Mouse (Mus musculus) cerebellum, adult 11 months (tissue): Measurements from ENCODE around the gene Gm42906.

ENCODE experiments used
- DNase-seq: peaks from one replicate; pipeline ENCODE4 v3.0.0; 2022

The Gm42906 gene

GRCm38 (mm10) chr5:151181288-151181687 lies 246.7 kb downstream of the Gm42906 start:
- DNase-seq = no peak

GRCm38 (mm10) chr5:151180176-151180785 lies 247.7 kb downstream of the Gm42906 start:
- no peak for DNase-seq

GRCm38 (mm10) chr5:151177171-151177570 lies 250.8 kb downstream of the Gm42906 start:
- no peak for DNase-seq

- DNase-seq = no peak
Measured at GRCm38 (mm10) chr5:151175897-151176313, 252.1 kb downstream of the Gm42906 start.

- DNase-seq = no peak
Measured at GRCm38 (mm10) chr5:151174485-151175460, 253.2 kb downstream of the Gm42906 start.

GRCm38 (mm10) chr5:151173774-151174173 lies 254.2 kb downstream of the Gm42906 start:
- DNase-seq = no peak

- DNase-seq = no peak
Measured at GRCm38 (mm10) chr5:151170168-151170750, 257.7 kb downstream of the Gm42906 start.

- no peak for DNase-seq
Measured at GRCm38 (mm10) chr5:151168191-151168590, 259.8 kb downstream of the Gm42906 start.

- DNase-seq = no peak
Measured at GRCm38 (mm10) chr5:151167641-151168040, 260.3 kb downstream of the Gm42906 start.

GRCm38 (mm10) chr5:151166266-151166665 lies 261.7 kb downstream of the Gm42906 start:
- no peak for DNase-seq

GRCm38 (mm10) chr5:151165381-151166016 lies 262.5 kb downstream of the Gm42906 start:
- no peak for DNase-seq

- no peak for DNase-seq
Measured at GRCm38 (mm10) chr5:151164815-151165214, 263.1 kb downstream of the Gm42906 start.

- DNase-seq = no peak
Measured at GRCm38 (mm10) chr5:151162642-151163041, 265.3 kb downstream of the Gm42906 start.

GRCm38 (mm10) chr5:151155247-151155646 lies 272.7 kb downstream of the Gm42906 start:
- no peak for DNase-seq

GRCm38 (mm10) chr5:151154780-151155179 lies 273.2 kb downstream of the Gm42906 start:
- no peak for DNase-seq

GRCm38 (mm10) chr5:151154030-151154429 lies 273.9 kb downstream of the Gm42906 start:
- DNase-seq = no peak

GRCm38 (mm10) chr5:151151549-151151948 lies 276.4 kb downstream of the Gm42906 start:
- DNase-seq = no peak

- DNase-seq = no peak
Measured at GRCm38 (mm10) chr5:151149509-151149908, 278.5 kb downstream of the Gm42906 start.

GRCm38 (mm10) chr5:151148079-151148478 lies 279.9 kb downstream of the Gm42906 start:
- DNase-seq = no peak

GRCm38 (mm10) chr5:151145807-151146206 lies 282.2 kb downstream of the Gm42906 start:
- no peak for DNase-seq

GRCm38 (mm10) chr5:151143955-151144354 lies 284.0 kb downstream of the Gm42906 start:
- no peak for DNase-seq

GRCm38 (mm10) chr5:151142671-151143601 lies 285.0 kb downstream of the Gm42906 start:
- DNase-seq = no peak
